Mouse (Mus musculus) thymus, adult 2 months (tissue): ENCODE measurements around the gene Gfap. TPM values are rescaled to one million over a fixed set of nuclear protein-coding genes. Genes with fewer than 3 reads are reported as not detected.

Experiments
- DNase-seq: peaks from one replicate; pipeline ENCODE4 v3.0.0; 2021
- H3K27ac ChIP-seq: fragments of 200-500 bp; 2 replicates; pipeline ENCODE4 v1.5.1; 2012; ENCODE audit warnings: low read length, control low read depth; ENCODE audit not compliant: control insufficient read depth, insufficient read depth
- H3K27me3 ChIP-seq: fragments of 200-500 bp; 2 replicates; pipeline ENCODE4 v1.6.1; 2012; ENCODE audit warnings: mild to moderate bottlenecking, low read length, moderate library complexity, mixed read lengths; ENCODE audit not compliant: control insufficient read depth, insufficient read depth
- H3K36me3 ChIP-seq: fragments of 200-500 bp; 2 replicates; pipeline ENCODE4 v1.6.1; 2012; ENCODE audit warnings: mild to moderate bottlenecking, low read length, moderate library complexity; ENCODE audit not compliant: control insufficient read depth, insufficient read depth
- H3K4me1 ChIP-seq: fragments of 200-500 bp; replicated peaks from 2 replicates; pipeline ENCODE4 v1.6.1; 2012; ENCODE audit warnings: low read length; ENCODE audit not compliant: control insufficient read depth, insufficient read depth
- H3K4me3 ChIP-seq: fragments of 200-500 bp; 2 replicates; pipeline ENCODE4 v1.5.1; 2012; ENCODE audit warnings: mild to moderate bottlenecking, low read length, control low read depth, moderate library complexity; ENCODE audit not compliant: control insufficient read depth, insufficient read depth
- CTCF ChIP-seq: fragments of 200-500 bp; IDR thresholded peaks from 2 replicates; pipeline ENCODE4 v1.5.1; 2012; ENCODE audit warnings: mild to moderate bottlenecking, control low read depth, low read length, moderate library complexity, borderline replicate concordance; ENCODE audit not compliant: control insufficient read depth, poor library complexity, insufficient read depth; ENCODE audit errors: extremely low read depth
- POLR2A ChIP-seq: fragments of 200-500 bp; IDR thresholded peaks from 2 replicates; pipeline ENCODE4 v1.6.1; 2012; ENCODE audit warnings: mild to moderate bottlenecking, low read length, control low read depth, moderate library complexity; ENCODE audit not compliant: control insufficient read depth, poor library complexity, insufficient read depth; ENCODE audit errors: extremely low read depth
- WGBS: fragments of 180-500 bp; shearing (Covaris S2); methylation state at CpG from one replicate; pipeline ENCODE4 v1.1.7; 2018; 5-methylcytosine and 5-hydroxymethylcytosine counted together
- polyA plus RNA-seq: library from polyadenylated mRNA; depleted of rRNA; stranded (reverse); fragments of >200 nt; gene quantifications from 2 replicates; pipeline ENCODE4 v1.2.3, GENCODE M21; 2012

Gene Gfap
- polyA plus RNA-seq, 1 experiment = 1.1 TPM

DNA sequence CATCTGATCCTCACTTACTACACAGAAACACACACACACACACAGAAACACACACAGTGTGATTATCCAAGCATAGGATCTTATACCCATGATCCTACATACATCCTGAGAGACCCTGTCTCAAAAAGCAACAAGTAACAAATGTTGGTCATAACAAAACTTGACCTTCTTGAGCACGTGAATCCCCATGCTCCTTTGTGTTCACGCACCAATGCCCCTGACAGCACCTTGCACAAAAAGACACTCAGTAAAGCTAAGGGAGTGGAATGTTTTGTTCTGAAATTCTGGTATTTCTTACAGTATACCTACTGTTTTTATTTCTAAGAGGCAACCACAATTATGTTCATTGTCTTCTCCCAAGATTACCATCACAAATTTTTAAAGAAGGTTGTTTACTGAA, 21.2 kb downstream of the Gfap start:
- TF ChIP-seq CTCF = no peak
- no peak for TF ChIP-seq POLR2A
- DNase-seq = no peak
- 93% methylated on average over 2 of the region's 2 CpGs for WGBS
- Histone ChIP-seq H3K4me1 (peaks cover 3% of the 10 kb centered on the region; the same call in 1 of the 2 replicates), H3K4me3 (no peak overlapping the region), H3K27ac (no peak overlapping the region), H3K36me3 (peaks cover 16% of the 10 kb centered on the region), H3K27me3 (no peaks in the 10 kb centered on the region; the same call in 1 of the 2 replicates)

DNA sequence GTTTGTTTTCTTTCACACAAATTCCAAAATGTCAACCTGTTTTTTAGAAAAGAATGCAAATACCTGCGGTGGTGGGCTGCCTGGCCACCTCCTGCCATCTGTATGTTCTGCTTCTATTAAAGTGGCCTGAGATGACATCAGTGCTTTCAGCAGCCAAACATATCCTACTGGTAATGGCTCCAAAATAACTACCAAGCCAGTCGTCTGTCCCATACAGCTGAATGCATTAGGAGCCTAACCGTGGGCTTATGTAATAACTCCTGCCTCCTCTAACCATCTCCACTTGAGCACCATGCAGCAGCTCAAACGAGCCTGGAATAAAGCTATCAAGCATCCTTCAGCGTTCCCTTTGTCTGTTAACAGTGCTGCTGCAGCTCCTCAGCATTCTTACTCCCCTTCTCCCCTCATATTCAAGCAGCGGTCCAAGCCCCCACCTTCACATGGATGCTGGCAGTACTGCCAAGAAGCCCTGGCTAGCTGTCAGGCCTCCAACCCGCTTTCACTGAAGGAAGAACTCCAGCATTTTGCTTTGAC, 25.8 kb downstream of the Gfap start:
- peaks cover 46% of the 10 kb centered on the region for H3K36me3 ChIP-seq

DNA sequence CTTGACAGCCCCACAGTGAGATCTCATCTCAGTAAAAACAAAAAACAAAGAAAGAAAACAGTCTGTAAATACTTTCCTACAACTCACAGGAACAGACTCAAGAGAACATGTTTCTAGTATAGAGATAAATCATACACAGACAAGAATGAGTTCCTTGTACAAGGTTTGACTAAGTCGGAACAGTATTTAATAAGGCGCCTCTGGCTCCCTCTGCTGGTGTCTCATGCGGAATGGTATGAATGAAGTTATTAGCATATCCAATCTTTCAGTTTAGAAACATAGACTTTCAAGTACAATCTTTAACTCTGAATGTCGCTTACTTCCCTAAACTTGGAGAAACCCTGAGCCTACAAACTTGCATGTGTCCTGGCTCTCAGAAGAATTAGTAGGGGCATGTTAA, 36.4 kb downstream of the Gfap start:
- H3K27me3 ChIP-seq = no peaks in the 10 kb centered on the region
- 40% methylated on average over 4 of the region's 4 CpGs for WGBS

More for the DNA sequence above, 25.8 kb downstream of the Gfap start:
- H3K4me1 ChIP-seq = no peaks in the 10 kb centered on the region
- H3K27me3 ChIP-seq = no peaks in the 10 kb centered on the region
- no peak for TF ChIP-seq CTCF
- TF ChIP-seq POLR2A = no peak
- 96% methylated on average over 7 of the region's 7 CpGs for WGBS
- H3K27ac ChIP-seq = no peak overlapping the region
- no peak overlapping the region for H3K4me3 ChIP-seq
- DNase-seq = no peak

DNA sequence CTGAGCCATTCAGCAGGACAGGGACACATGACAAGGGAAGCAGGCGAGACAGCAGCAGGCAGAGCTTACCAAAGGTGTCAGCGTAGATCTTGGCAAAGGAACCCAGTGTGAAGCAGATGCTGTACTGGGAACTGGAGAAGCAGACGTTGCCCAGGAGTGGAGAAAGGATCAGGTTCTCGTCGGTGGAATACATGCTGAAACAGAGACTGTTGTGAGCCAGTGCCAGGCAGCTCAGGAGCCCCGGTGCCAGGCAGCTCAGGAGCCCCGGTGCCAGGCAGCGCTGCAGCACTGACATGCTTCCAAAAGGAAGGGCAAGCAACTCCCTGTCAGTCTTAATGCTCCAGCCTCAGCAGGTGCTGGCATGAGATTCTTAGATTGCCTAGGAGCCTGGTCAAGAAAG, 40.8 kb downstream of the Gfap start:
- H3K4me3 ChIP-seq = no peak overlapping the region
- 96% methylated on average over 8 of the region's 8 CpGs for WGBS
- no peaks in the 10 kb centered on the region for H3K4me1 ChIP-seq
- no peak overlapping the region for H3K27ac ChIP-seq
- peaks cover 43% of the 10 kb centered on the region for H3K36me3 ChIP-seq
- TF ChIP-seq POLR2A (no peak), CTCF (no peak)
- DNase-seq = no peak
- H3K27me3 ChIP-seq = no peaks in the 10 kb centered on the region

More for the DNA sequence above, 36.4 kb downstream of the Gfap start:
- TF ChIP-seq POLR2A (no peak), CTCF (no peak)
- Histone ChIP-seq H3K36me3 (peaks cover 59% of the 10 kb centered on the region), H3K4me1 (no peaks in the 10 kb centered on the region), H3K4me3 (no peak overlapping the region), H3K27ac (no peak overlapping the region)
- DNase-seq = peak; percentile 39

DNA sequence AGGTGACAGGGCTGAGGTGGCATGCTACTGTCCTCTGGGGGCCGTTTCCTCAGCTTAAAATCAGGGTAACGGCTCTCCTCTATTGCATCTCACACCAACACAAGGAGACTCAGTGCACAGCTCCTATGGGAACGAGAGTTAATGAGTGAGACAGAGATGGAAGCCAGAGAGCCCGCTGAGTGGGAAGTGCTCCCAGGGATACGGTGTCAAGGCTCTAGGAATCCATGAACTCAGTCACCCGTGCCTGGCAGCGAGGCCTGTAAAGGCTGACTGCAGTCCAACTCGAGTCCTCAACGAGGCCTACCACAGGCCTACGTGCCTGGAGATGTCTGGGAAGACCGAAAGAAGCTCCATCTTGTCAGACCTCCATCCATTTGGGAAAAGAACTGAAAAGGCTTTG, 41.8 kb downstream of the Gfap start:
- H3K36me3 ChIP-seq = peaks cover 44% of the 10 kb centered on the region
- TF ChIP-seq POLR2A (no peak), CTCF (no peak)
- 97% methylated on average over 11 of the region's 11 CpGs for WGBS

DNA sequence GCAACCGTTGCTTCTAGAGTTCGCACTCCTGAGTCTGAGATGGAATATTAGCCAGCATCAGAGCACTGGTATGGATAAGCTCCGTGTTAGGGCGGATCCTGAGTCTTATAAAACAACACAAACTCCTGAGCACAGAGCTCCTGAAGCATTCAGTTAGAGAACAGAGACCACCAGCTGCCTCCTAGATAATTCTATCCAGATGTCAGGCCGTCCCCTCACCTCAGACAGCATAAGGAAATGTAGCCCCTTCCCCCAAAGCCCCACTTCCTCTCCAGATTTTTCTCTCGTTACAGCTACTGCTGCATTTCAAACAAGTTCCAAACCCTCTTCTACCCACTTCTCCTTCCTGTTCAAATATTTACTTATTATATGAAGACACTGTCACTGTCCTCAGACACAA, 44.8 kb downstream of the Gfap start:
- Histone ChIP-seq H3K4me1 (no peaks in the 10 kb centered on the region), H3K36me3 (peaks cover 44% of the 10 kb centered on the region), H3K4me3 (no peak overlapping the region), H3K27ac (no peak overlapping the region), H3K27me3 (no peaks in the 10 kb centered on the region)
- 91% methylated on average over 6 of the region's 6 CpGs for WGBS
- no peak for TF ChIP-seq POLR2A
- TF ChIP-seq CTCF = no peak
- no peak for DNase-seq

More for the DNA sequence above, 41.8 kb downstream of the Gfap start:
- H3K27me3 ChIP-seq = no peaks in the 10 kb centered on the region
- H3K4me1 ChIP-seq = no peaks in the 10 kb centered on the region
- no peak overlapping the region for H3K27ac ChIP-seq
- DNase-seq = no peak
- no peak overlapping the region for H3K4me3 ChIP-seq

DNA sequence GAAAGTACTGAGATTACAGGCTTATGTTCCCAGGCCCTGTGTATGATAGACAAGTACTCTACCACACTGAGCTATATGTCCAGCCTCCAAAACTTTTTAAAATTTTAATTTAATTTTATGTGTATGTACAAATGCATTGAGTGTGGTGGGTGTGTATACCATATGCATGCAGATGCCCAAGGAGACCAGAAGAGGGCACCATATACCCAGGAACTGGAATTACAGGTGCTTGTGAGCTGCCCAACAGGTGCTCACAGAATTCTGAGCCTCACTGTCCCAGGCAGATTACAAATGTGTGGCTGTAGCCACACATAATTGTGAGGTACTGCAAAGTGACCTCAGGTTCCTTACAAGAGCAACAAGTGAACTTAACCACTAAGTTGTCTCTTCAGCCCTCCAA, 47.0 kb downstream of the Gfap start:
- H3K27ac ChIP-seq = no peak overlapping the region
- no peak for DNase-seq
- TF ChIP-seq POLR2A (no peak), CTCF (no peak)
- no peaks in the 10 kb centered on the region for H3K27me3 ChIP-seq
- H3K4me3 ChIP-seq = no peak overlapping the region
- peaks cover 46% of the 10 kb centered on the region for H3K36me3 ChIP-seq
- H3K4me1 ChIP-seq = no peaks in the 10 kb centered on the region
